Mouse (Mus musculus) v-Abl transformed pro-B cells (cell line): Measurements from ENCODE around the gene Parvb.

Experiments
- in situ Hi-C, 2 experiments: fragments of 400-800 bp; cut with MboI; formaldehyde crosslinking; loops; one replicate each; pipeline ENCODE4 v1.15.1; 2025; ENCODE audit not compliant: unreplicated experiment in 2 of 2

Gene Parvb

GRCm38 (mm10) chr15:84216026-84216425 lies 15.8 kb upstream of the Parvb start:
- in situ Hi-C loops, result loop anchor here (5.0 to 10.0 kb wide), 2 partner anchors 319 to 396 kb away; no protein-coding TSS in a partner anchor

- in situ Hi-C loops, result loop anchor here (5.0 to 10.0 kb wide), 2 partner anchors 318 to 396 kb away; no protein-coding TSS in a partner anchor
These were observed 15.3 kb upstream of the Parvb start for GRCm38 (mm10) chr15:84216461-84217084.

- in situ Hi-C loops, result loop anchor here (5.0 to 10.0 kb wide), 2 partner anchors 317 to 394 kb away; no protein-coding TSS in a partner anchor
These were observed 13.7 kb upstream of the Parvb start for GRCm38 (mm10) chr15:84217969-84218782.

- in situ Hi-C loops, result loop anchor here (5.0 to 10.0 kb wide), 2 partner anchors 316 to 393 kb away; no protein-coding TSS in a partner anchor
These were observed 13.0 kb upstream of the Parvb start for GRCm38 (mm10) chr15:84218783-84219271.

GRCm38 (mm10) chr15:84221539-84221938 lies 10.3 kb upstream of the Parvb start:
- in situ Hi-C loops, result loop anchor here in 1 of 2 experiments (5.0 kb wide), 1 partner anchor 41 kb away; no protein-coding TSS in a partner anchor

- in situ Hi-C loops, result loop anchor here in 1 of 2 experiments (5.0 kb wide), 1 partner anchor 39 kb away; no protein-coding TSS in a partner anchor
These were observed 8.4 kb upstream of the Parvb start for GRCm38 (mm10) chr15:84223423-84223822.

- in situ Hi-C loops, result loop anchor here in 1 of 2 experiments (5.0 kb wide), 1 partner anchor 38 kb away; no protein-coding TSS in a partner anchor
These were observed 7.1 kb upstream of the Parvb start for GRCm38 (mm10) chr15:84224779-84225178.

GRCm38 (mm10) chr15:84226918-84227317 lies 4.9 kb upstream of the Parvb start:
- in situ Hi-C loops, result no loop called here

- in situ Hi-C loops, result no loop called here
These were observed 1.2 kb upstream of the Parvb start for GRCm38 (mm10) chr15:84230661-84231060.

- in situ Hi-C loops, result no loop called here
These were observed 630 bp upstream of the Parvb start for GRCm38 (mm10) chr15:84231113-84231712.

- in situ Hi-C loops, result no loop called here
These were observed 766 bp downstream of the Parvb start for GRCm38 (mm10) chr15:84232609-84233008.

- in situ Hi-C loops, result no loop called here
These were observed 3.1 kb downstream of the Parvb start for GRCm38 (mm10) chr15:84234794-84235581.

GRCm38 (mm10) chr15:84235646-84236045 lies 3.8 kb downstream of the Parvb start:
- in situ Hi-C loops, result no loop called here

GRCm38 (mm10) chr15:84238552-84238951 lies 6.7 kb downstream of the Parvb start:
- in situ Hi-C loops, result no loop called here

- in situ Hi-C loops, result no loop called here
These were observed 7.2 kb downstream of the Parvb start for GRCm38 (mm10) chr15:84238991-84239401.

- in situ Hi-C loops, result no loop called here
These were observed 9.7 kb downstream of the Parvb start for GRCm38 (mm10) chr15:84241520-84241919.

- in situ Hi-C loops, result no loop called here
These were observed 13.3 kb downstream of the Parvb start for GRCm38 (mm10) chr15:84245104-84245503.

- in situ Hi-C loops, result no loop called here
These were observed 14.4 kb downstream of the Parvb start for GRCm38 (mm10) chr15:84246195-84246594.

- in situ Hi-C loops, result no loop called here
These were observed 15.5 kb downstream of the Parvb start for GRCm38 (mm10) chr15:84247309-84247708.

- in situ Hi-C loops, result loop anchor here in 1 of 2 experiments (25.0 kb wide), 1 partner anchor 489 kb away; no protein-coding TSS in a partner anchor
These were observed 19.4 kb downstream of the Parvb start for GRCm38 (mm10) chr15:84251227-84251626.
